Mouse (Mus musculus): ENCODE data around the gene Ptpn11. TPM values are rescaled to one million over a fixed set of nuclear protein-coding genes. Genes with fewer than 3 reads are reported as not detected.
A peak's percentile ranks its signal among the peaks of the same experiment; 100 is the strongest.

The Ptpn11 gene
- polyA plus RNA-seq, 1 experiment from 2014 or later, result 18.2 TPM

GRCm38 (mm10) chr5:121144441-121145238, 46.6 kb downstream of the Ptpn11 start:
- no peak for ATAC-seq (ENCODE audit: low FRiP score)
- Histone ChIP-seq H3K36me3 (peaks cover 72% of the 10 kb centered on the region), H3K27ac (replicated peaks) (no peak overlapping the region)

GRCm38 (mm10) chr5:121142431-121143119, 48.6 kb downstream of the Ptpn11 start:
- H3K27me3 ChIP-seq (replicated peaks), result no peaks in the 10 kb centered on the region
- H3K4me3 ChIP-seq (replicated peaks), result no peak overlapping the region
- H3K9me3 ChIP-seq (replicated peaks), result no peaks in the 10 kb centered on the region
- ATAC-seq (ENCODE audit: low FRiP score), result no peak
- H3K4me1 ChIP-seq, result peaks cover 15% of the 10 kb centered on the region; the same call in 1 of the 2 replicates
- peak overlapping the region; percentile 60 for H3K27ac ChIP-seq (replicated peaks)
- peaks cover 73% of the 10 kb centered on the region for H3K36me3 ChIP-seq
- no peak overlapping the region for H3K4me2 ChIP-seq
- H3K9ac ChIP-seq (replicated peaks), result no peak overlapping the region
- WGBS, result 72% methylated on average over 14 of the region's 14 CpGs

More at GRCm38 (mm10) chr5:121144441-121145238, 46.6 kb downstream of the Ptpn11 start:
- Histone ChIP-seq H3K9ac (replicated peaks) (no peak overlapping the region), H3K4me1 (peaks cover 15% of the 10 kb centered on the region; the same call in 1 of the 2 replicates), H3K4me2 (no peak overlapping the region), H3K27me3 (replicated peaks) (no peaks in the 10 kb centered on the region), H3K4me3 (replicated peaks) (no peak overlapping the region), H3K9me3 (replicated peaks) (no peaks in the 10 kb centered on the region)
- 81% methylated on average over 13 of the region's 13 CpGs for WGBS

- peaks cover 81% of the 10 kb centered on the region for H3K36me3 ChIP-seq
- H3K4me2 ChIP-seq, result no peak overlapping the region
- H3K27ac ChIP-seq (replicated peaks), result no peak overlapping the region
- H3K9ac ChIP-seq (replicated peaks), result no peak overlapping the region
- no peak overlapping the region for H3K4me3 ChIP-seq (replicated peaks)
- peaks cover 7% of the 10 kb centered on the region; the same call in 1 of the 2 replicates for H3K4me1 ChIP-seq
- no peaks in the 10 kb centered on the region for H3K9me3 ChIP-seq (replicated peaks)
- no peak for ATAC-seq (ENCODE audit: low FRiP score)
- no peaks in the 10 kb centered on the region for H3K27me3 ChIP-seq (replicated peaks)
- WGBS, result 67% methylated on average over 7 of the region's 7 CpGs
These were observed 50.9 kb downstream of the Ptpn11 start for GRCm38 (mm10) chr5:121140276-121140675.

GRCm38 (mm10) chr5:121137125-121137524, 54.1 kb downstream of the Ptpn11 start:
- no peak overlapping the region for H3K4me3 ChIP-seq (replicated peaks)
- H3K27ac ChIP-seq (replicated peaks), result no peak overlapping the region
- H3K4me1 ChIP-seq, result no peaks in the 10 kb centered on the region
- ATAC-seq (ENCODE audit: low FRiP score), result no peak
- H3K36me3 ChIP-seq, result peaks cover 81% of the 10 kb centered on the region
- no peaks in the 10 kb centered on the region for H3K9me3 ChIP-seq (replicated peaks)
- H3K9ac ChIP-seq (replicated peaks), result no peak overlapping the region
- H3K27me3 ChIP-seq (replicated peaks), result no peaks in the 10 kb centered on the region
- no peak overlapping the region for H3K4me2 ChIP-seq
- 95% methylated on average over 8 of the region's 8 CpGs for WGBS

- Histone ChIP-seq H3K36me3 (peaks cover 54% of the 10 kb centered on the region), H3K9me3 (replicated peaks) (no peaks in the 10 kb centered on the region), H3K27ac (replicated peaks) (no peak overlapping the region), H3K4me2 (no peak overlapping the region), H3K4me1 (no peaks in the 10 kb centered on the region), H3K9ac (replicated peaks) (no peak overlapping the region), H3K27me3 (replicated peaks) (no peaks in the 10 kb centered on the region), H3K4me3 (replicated peaks) (no peak overlapping the region)
- WGBS, result 90% methylated on average over 3 of the region's 3 CpGs
- ATAC-seq (ENCODE audit: low FRiP score), result no peak
These were observed 59.4 kb downstream of the Ptpn11 start for GRCm38 (mm10) chr5:121131801-121132200.

- Histone ChIP-seq H3K9ac (replicated peaks) (no peak overlapping the region), H3K36me3 (peaks cover 32% of the 10 kb centered on the region), H3K27me3 (replicated peaks) (no peaks in the 10 kb centered on the region), H3K4me2 (no peak overlapping the region), H3K4me1 (0 out of 2 replicates have a peak, but pooled peaks cover 3% of the 10 kb centered on the region), H3K4me3 (replicated peaks) (no peak overlapping the region), H3K27ac (replicated peaks) (no peak overlapping the region), H3K9me3 (replicated peaks) (no peaks in the 10 kb centered on the region)
- ATAC-seq (ENCODE audit: low FRiP score), result no peak
- 93% methylated on average over 5 of the region's 5 CpGs for WGBS
These were observed 61.9 kb downstream of the Ptpn11 start for GRCm38 (mm10) chr5:121129254-121129653.

GRCm38 (mm10) chr5:121126051-121126450, 65.1 kb downstream of the Ptpn11 start:
- H3K9ac ChIP-seq (replicated peaks), result no peak overlapping the region
- H3K36me3 ChIP-seq, result peaks cover 8% of the 10 kb centered on the region; the same call in 1 of the 2 replicates
- ATAC-seq (ENCODE audit: low FRiP score), result no peak
- no peak overlapping the region for H3K4me3 ChIP-seq (replicated peaks)
- no peaks in the 10 kb centered on the region for H3K9me3 ChIP-seq (replicated peaks)
- 0 out of 2 replicates have a peak, but pooled peaks cover 3% of the 10 kb centered on the region for H3K4me1 ChIP-seq
- no peaks in the 10 kb centered on the region for H3K27me3 ChIP-seq (replicated peaks)
- WGBS, result 71% methylated on average over 2 of the region's 2 CpGs
- H3K27ac ChIP-seq (replicated peaks), result no peak overlapping the region
- no peak overlapping the region for H3K4me2 ChIP-seq

- ATAC-seq (ENCODE audit: low FRiP score), result no peak
- H3K27me3 ChIP-seq (replicated peaks), result no peaks in the 10 kb centered on the region
- H3K4me2 ChIP-seq, result no peak overlapping the region
- WGBS, result 89% methylated on average over 14 of the region's 14 CpGs
- H3K9me3 ChIP-seq (replicated peaks), result no peaks in the 10 kb centered on the region
- H3K4me3 ChIP-seq (replicated peaks), result no peak overlapping the region
- no peak overlapping the region for H3K9ac ChIP-seq (replicated peaks)
- no peak overlapping the region for H3K27ac ChIP-seq (replicated peaks)
- 0 out of 2 replicates have a peak, but pooled peaks cover 3% of the 10 kb centered on the region for H3K4me1 ChIP-seq
- H3K36me3 ChIP-seq, result peaks cover 8% of the 10 kb centered on the region; the same call in 1 of the 2 replicates
These were observed 65.6 kb downstream of the Ptpn11 start for GRCm38 (mm10) chr5:121125563-121125962.

GRCm38 (mm10) chr5:121124208-121125185, 66.7 kb downstream of the Ptpn11 start:
- WGBS, result 42% methylated on average over 5 of the region's 5 CpGs
- peaks cover 6% of the 10 kb centered on the region; the same call in 1 of the 2 replicates for H3K36me3 ChIP-seq
- no peak overlapping the region for H3K9ac ChIP-seq (replicated peaks)
- H3K4me2 ChIP-seq, result no peak overlapping the region
- no peak overlapping the region for H3K27ac ChIP-seq (replicated peaks)
- H3K27me3 ChIP-seq (replicated peaks), result no peaks in the 10 kb centered on the region
- H3K9me3 ChIP-seq (replicated peaks), result no peaks in the 10 kb centered on the region
- H3K4me1 ChIP-seq, result 0 out of 2 replicates have a peak, but pooled peaks cover 3% of the 10 kb centered on the region
- H3K4me3 ChIP-seq (replicated peaks), result no peak overlapping the region
- ATAC-seq (ENCODE audit: low FRiP score), result no peak

- 61% methylated on average over 5 of the region's 5 CpGs for WGBS
These were observed 67.8 kb downstream of the Ptpn11 start for GRCm38 (mm10) chr5:121123399-121123798.

GRCm38 (mm10) chr5:121122577-121122976, 68.6 kb downstream of the Ptpn11 start:
- no peaks in the 10 kb centered on the region for H3K9me3 ChIP-seq (replicated peaks)
- H3K36me3 ChIP-seq, result no peaks in the 10 kb centered on the region
- ATAC-seq (ENCODE audit: low FRiP score), result no peak
- no peak overlapping the region for H3K4me3 ChIP-seq (replicated peaks)
- H3K27ac ChIP-seq (replicated peaks), result no peak overlapping the region
- no peak overlapping the region for H3K4me2 ChIP-seq
- 83% methylated on average over 3 of the region's 3 CpGs for WGBS
- H3K27me3 ChIP-seq (replicated peaks), result no peaks in the 10 kb centered on the region
- peaks cover 7% of the 10 kb centered on the region for H3K4me1 ChIP-seq
- H3K9ac ChIP-seq (replicated peaks), result no peak overlapping the region

More at GRCm38 (mm10) chr5:121123399-121123798, 67.8 kb downstream of the Ptpn11 start:
- Histone ChIP-seq H3K27me3 (replicated peaks) (no peaks in the 10 kb centered on the region), H3K4me1 (0 out of 2 replicates have a peak, but pooled peaks cover 3% of the 10 kb centered on the region), H3K4me3 (replicated peaks) (no peak overlapping the region), H3K9me3 (replicated peaks) (no peaks in the 10 kb centered on the region), H3K36me3 (no peaks in the 10 kb centered on the region), H3K9ac (replicated peaks) (no peak overlapping the region), H3K27ac (replicated peaks) (no peak overlapping the region), H3K4me2 (no peak overlapping the region)
- no peak for ATAC-seq (ENCODE audit: low FRiP score)

Measured in neural tube, embryonic 15.5 days (tissue).